Mouse (Mus musculus): ENCODE measurements around the gene Gm11444.
A peak's percentile ranks its signal among the peaks of the same experiment; 100 is the strongest.

Gene Gm11444

GRCm38 (mm10) chr11:85850233-85850632 lies at the start of gene Gm11444:
Gm11444 (minus strand) TSS chr11:85850333.
- DNase-seq, result no peak

- no peak for DNase-seq
These were observed 46.3 kb upstream of the Gm11444 start for GRCm38 (mm10) chr11:85896335-85896985.

- DNase-seq, result peak; percentile 93
These were observed 44.8 kb upstream of the Gm11444 start for GRCm38 (mm10) chr11:85894731-85895545.

- no peak for DNase-seq
These were observed 44.0 kb upstream of the Gm11444 start for GRCm38 (mm10) chr11:85894136-85894530.

GRCm38 (mm10) chr11:85893400-85894135 lies 43.4 kb upstream of the Gm11444 start:
- no peak for DNase-seq

- DNase-seq, result no peak
These were observed 42.6 kb upstream of the Gm11444 start for GRCm38 (mm10) chr11:85892771-85893170.

DNA sequence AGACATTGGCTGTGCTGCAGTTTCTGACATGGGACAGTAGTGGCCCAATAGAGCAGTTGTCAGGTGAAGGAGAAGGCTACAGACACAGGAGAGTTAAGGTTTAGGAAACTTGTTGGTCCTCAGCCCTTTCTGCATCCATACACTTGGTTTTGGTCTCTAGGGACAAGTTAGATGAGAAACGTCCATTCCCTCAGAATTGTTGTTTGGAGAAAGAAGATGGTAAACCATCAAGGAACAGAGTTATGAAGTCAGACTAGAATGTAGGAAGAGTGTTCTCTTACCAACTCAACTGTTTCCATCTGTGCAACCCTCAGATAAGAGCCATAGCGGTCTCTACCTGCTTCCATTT lies 41.5 kb upstream of the Gm11444 start:
- DNase-seq, result no peak

GRCm38 (mm10) chr11:85891010-85891691 lies 41.0 kb upstream of the Gm11444 start:
- no peak for DNase-seq

DNA sequence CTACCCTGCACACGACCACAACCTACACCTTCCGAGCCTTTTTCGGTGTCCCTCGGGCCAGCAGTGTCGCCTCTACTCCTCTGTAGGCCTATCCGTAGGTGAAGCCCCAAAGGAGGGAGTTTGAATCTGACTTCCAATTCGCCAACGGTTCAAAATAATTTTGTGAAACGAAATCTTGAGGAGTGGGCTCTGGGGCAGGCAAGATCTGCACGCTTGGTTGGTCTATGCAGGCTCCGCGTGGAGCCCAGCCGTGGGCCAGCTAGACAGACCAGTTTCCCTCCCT lies 40.4 kb upstream of the Gm11444 start:
- no peak for DNase-seq

DNA sequence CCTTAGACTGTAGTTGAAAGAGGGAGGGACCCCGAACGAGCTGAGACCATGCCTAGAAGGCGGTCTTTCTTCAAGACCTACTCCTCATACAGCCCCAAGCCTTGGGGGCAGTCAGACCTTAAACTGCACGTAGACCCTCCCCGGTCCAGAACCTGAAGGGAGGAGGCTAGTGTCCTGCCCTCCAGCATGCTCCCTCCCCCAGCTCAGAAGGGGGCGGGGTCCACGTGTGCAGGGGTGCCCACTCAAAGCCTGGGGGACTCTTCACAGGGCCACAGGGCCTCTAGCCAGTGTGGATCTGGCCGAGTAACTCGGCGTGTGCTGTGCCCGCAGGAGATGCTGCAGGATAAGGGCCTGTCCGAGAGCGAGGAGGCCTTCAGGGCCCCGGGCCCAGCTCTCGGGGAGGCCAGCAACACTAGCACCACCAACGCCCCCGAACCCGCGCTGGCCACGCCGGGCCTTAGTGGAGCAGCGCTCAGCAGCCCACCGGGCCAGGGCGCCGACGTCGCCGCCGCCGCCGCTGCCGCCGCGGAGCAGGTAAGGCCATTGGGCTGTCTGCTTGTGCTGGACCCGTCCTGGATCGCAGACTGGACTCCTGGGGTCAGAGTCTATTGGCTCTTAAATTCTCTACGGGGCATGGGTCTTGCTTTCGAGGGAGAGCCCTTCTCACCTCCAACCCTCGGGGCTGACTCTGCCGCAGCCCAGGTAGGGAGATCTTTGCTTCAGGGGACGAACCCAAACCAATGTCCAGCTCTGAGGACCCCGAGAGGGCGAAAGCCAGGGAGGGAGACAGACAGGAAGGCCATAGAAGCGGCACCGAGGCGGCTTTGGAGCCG lies 39.8 kb upstream of the Gm11444 start:
- no peak for DNase-seq

DNA sequence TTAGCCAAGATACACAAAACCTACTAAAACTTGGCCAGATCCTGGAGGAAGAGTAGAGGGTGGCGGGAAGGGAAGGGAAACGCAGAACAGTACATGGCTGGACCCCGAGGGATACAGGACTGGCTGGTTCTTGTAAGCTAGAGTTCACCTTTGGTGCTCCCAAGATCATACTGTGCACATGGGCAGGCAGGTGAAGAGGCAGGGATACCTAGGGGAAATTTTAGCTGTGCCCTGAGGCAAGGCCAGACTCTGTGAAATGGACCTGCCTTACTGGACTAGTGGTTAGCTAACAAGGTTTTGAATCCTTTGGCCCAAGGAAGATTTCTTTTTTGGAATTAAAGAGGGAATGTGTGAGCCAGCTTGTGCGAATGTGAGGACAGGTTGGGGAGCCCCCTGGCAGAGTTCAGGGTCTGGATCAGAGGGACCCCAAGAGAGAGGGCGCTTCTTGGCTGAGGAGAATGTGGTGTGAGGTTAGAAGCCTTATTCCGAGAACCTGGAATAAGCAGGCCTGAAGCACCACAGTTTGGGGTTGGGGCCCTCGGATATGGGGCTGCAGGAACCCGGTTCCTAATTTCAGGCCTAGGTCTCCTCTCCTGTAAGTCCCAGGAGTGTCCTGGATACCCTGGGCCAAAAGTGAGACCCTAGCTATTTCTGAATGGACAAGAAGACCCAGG lies 39.1 kb upstream of the Gm11444 start:
- no peak for DNase-seq

GRCm38 (mm10) chr11:85888451-85888961 lies 38.4 kb upstream of the Gm11444 start:
- DNase-seq, result no peak

DNA sequence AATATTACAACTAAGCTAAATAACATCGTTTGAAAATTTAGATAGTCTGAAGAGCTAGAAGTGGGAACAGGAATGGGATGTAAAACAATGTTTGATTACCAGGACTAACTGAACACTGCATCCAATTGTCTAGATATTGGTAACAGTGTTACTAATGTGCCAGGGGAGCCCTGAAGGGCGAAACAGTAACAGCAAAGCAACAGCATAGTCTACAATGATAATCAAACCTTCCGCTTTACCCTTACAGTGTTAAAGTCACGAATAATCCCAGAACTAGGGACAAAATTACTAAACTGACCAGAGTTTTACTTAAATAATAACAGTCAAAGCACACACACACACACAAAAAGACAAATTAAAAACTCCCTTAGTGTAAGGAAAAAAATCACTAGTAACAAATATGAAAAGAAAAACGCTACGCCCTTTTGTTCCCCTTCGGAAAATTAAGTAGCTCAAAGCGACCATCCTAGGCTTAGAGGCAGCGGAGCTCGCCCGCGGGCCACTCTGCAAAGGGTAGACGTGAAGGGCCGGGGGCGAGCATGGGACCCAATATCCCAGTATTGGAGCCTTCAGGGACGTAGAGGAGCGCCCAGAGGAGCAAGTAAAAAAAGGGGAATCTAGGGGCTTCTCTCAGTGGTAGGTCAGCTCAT lies 37.8 kb upstream of the Gm11444 start:
- DNase-seq, result no peak

DNA sequence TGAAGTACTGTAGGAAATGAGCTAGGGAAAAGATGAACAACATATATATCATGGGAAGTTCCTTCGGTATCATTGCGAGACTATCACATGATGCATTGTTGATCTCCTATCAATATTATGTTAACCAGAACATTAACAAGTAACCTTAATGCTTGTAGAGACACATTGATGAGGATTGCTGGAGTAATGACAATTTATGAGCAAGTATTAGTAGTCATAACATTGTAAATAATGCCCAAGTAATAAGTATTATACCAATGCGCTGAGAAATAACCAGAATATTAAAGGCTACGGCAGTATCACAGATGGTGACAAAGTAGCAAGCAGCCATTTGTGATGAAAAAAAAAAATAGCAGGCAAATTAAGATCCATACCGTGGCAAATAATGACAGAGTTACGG lies 37.1 kb upstream of the Gm11444 start:
- no peak for DNase-seq

GRCm38 (mm10) chr11:85886429-85886785 lies 36.3 kb upstream of the Gm11444 start:
- no peak for DNase-seq

- DNase-seq, result no peak
These were observed 35.7 kb upstream of the Gm11444 start, which contains the start of gene Tbx4 for GRCm38 (mm10) chr11:85885665-85886428. Tbx4 (plus strand) TSS chr11:85886422.

GRCm38 (mm10) chr11:85884498-85884897 lies 34.4 kb upstream of the Gm11444 start:
- no peak for DNase-seq

DNA sequence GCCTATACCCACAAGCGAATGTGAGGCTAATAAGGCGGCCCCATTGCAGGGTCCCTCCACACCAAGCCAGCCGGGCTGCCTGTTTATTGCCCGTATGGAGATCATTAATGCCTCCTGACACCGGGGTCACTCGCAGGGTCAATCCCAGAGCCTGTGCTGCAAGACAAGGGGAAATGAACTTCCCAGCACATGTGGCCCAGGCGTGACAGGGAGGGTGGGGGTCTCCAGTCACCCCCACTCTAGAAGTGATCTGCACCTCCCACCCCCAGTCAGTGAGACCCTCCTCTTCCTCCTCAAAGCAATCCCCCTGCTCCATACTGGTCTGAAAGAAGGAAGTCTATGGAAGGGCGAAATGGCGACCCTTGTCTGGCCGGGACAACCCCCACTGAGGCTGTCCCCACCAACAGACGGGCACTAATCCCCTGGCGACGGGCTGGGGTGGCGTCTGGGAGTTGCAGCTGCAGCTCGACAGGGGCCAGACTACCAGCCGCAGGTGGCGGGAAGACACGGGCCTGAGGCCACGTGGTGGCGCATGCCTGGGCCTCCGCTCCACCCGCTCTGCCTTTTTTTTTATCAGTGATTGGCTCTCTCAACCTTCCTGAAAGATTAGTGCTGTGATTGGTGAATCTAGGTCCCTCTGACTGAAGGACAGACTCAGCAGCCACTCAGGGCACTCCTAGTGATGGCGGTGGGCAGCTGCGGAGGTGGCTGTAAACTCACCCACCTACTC lies 26.1 kb upstream of the Gm11444 start:
- no peak for DNase-seq

- no peak for DNase-seq
These were observed 14.2 kb upstream of the Gm11444 start for GRCm38 (mm10) chr11:85864363-85864762.

All from heart, adult 11 months (tissue).